8 mouse cellular contexts compared by ENCODE assay signal in the genomic region with DNA sequence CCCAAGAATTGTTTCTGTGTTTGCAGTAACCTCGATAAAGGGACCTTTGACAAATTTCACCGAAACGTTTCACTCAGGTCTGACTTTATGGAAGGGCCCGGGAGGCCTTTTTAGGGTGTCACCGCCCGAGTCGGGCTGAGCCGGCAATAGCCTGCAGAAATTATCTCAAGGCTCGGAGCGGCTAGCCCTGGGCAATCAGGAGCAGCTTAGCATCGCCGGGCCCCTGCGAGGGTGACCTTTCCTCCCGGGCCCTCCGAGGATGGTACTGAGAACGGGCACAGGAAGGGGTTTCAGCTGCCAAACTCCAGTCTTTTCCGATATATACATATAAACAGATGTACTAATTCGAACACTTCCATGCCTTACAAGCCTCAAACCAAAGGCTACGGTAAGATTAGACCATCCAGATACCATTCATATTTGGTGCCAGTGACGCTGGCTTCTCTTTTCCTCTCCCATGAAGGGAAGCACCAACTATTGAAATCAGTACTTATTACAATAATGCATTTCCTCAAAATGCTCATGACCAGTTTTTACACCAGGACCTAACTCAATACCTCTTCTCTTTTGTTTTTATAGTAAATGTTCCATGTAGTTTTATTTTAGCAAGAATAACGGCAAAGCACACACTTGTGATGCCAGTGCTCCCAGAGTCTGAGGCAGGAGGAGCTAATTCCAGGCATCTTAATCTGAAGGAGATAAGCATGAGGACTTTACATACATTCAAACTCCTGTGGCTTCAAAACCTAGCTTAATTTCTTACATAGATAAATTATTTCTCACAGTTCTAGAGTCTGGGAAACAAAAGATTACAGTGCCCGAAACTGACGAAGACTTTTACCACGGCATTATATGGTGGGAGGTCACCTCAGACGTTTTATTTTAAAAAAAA. TPM values are rescaled to one million over a fixed set of nuclear protein-coding genes. Genes with fewer than 3 reads are reported as not detected.
A peak's percentile ranks its signal among the peaks of the same experiment; 100 is the strongest.
DNase-seq lines count a peak whose midpoint lies in the region; ATAC-seq and TF ChIP-seq lines count a peak whose summit lies in the region.

No protein-coding gene starts in this region.

- whole genome bisulfite sequencing in intestine, postnatal 0 days = 11% methylated on average over 25 of the region's 25 CpGs
- WGBS in macrophage (ENCODE audit: missing documents) = 16% methylated on average over 25 of the region's 25 CpGs
- 12% methylated on average over 25 of the region's 25 CpGs for WGBS in spleen, adult 2 months

- H3K4me1 ChIP-seq in ES-Bruce4 (ENCODE audit: control insufficient read depth, insufficient read depth, low read length) = no peaks in the 10 kb centered on the region
- 0 out of 2 replicates have a peak, but pooled peaks cover 3% of the 10 kb centered on the region for H3K4me1 ChIP-seq in intestine, postnatal 0 days (replicated peaks; ENCODE audit: control insufficient read depth, insufficient read depth, low read length)
- no peaks in the 10 kb centered on the region for H3K4me1 ChIP-seq in spleen, adult 2 months (ENCODE audit: control insufficient read depth, insufficient read depth, insufficient read length)

- peak overlapping the region; percentile 77 for H3K4me2 ChIP-seq in intestine, postnatal 0 days (replicated peaks; ENCODE audit: low read depth)

- H3K9ac ChIP-seq in ES-Bruce4 (ENCODE audit: low read depth, poor library complexity, severe bottlenecking) = peak overlapping the region; percentile 85
- H3K9ac ChIP-seq in intestine, postnatal 0 days (ENCODE audit: low read depth, low read length) = peak overlapping the region; percentile 66

- H3K79me2 ChIP-seq in macrophage (ENCODE audit: inconsistent target) = peaks cover 41% of the 10 kb centered on the region

- H3K36me3 ChIP-seq in ES-Bruce4 (ENCODE audit: control insufficient read depth, insufficient read depth, low read length, poor library complexity, severe bottlenecking) (peaks cover 12% of the 10 kb centered on the region), macrophage (ENCODE audit: inconsistent target) (peaks cover 9% of the 10 kb centered on the region)
- peaks cover 7% of the 10 kb centered on the region; the same call in 1 of the 2 replicates for H3K36me3 ChIP-seq in intestine, postnatal 0 days (ENCODE audit: control insufficient read depth, insufficient read depth)
- H3K36me3 ChIP-seq in spleen, adult 2 months (ENCODE audit: control insufficient read depth, insufficient read depth, low read length) = peaks cover 2% of the 10 kb centered on the region; the same call in 1 of the 2 replicates

- no peak for TF ChIP-seq CTCF in ES-Bruce4 (IDR thresholded peaks at IDR 0.05; ENCODE audit: low read depth, low read length)
- TF ChIP-seq CTCF in intestine, postnatal 0 days (IDR thresholded peaks at IDR 0.05; ENCODE audit: low read depth) = no peak
- TF ChIP-seq CTCF in spleen, adult 2 months (IDR thresholded peaks at IDR 0.05; ENCODE audit: extremely low read depth, insufficient read depth, insufficient read length, insufficient replicate concordance) = no peak

- no peaks in the 10 kb centered on the region for H3K9me3 ChIP-seq in ES-Bruce4 (replicated peaks; ENCODE audit: control insufficient read depth, insufficient read depth, low read length, poor library complexity, severe bottlenecking)
- H3K9me3 ChIP-seq in intestine, postnatal 0 days (ENCODE audit: control insufficient read depth) = no peaks in the 10 kb centered on the region

- ATAC-seq in intestine, postnatal 0 days = peak; percentile 16; the same call in 1 of the 2 replicates

- DNase-seq in 3134 (ENCODE audit: extremely low read depth, insufficient read length, low spot score) (peak; percentile 55), adipocyte (ENCODE audit: low spot score) (no peak)
- peak; percentile 67 for DNase-seq in cerebellum, adult 9-10 months
- peak; percentile 46 for DNase-seq in gastrocnemius, postnatal 10 days
- DNase-seq in spleen, adult 2 months (ENCODE audit: low read depth in 1 of 2, low spot score in 2 of 2) = peak in 1 of 2 experiments; percentile 35

- no peaks in the 10 kb centered on the region for H3K27me3 ChIP-seq in ES-Bruce4 (ENCODE audit: control insufficient read depth, insufficient read depth, low read length, poor library complexity, severe bottlenecking)
- no peaks in the 10 kb centered on the region for H3K27me3 ChIP-seq in intestine, postnatal 0 days (replicated peaks; ENCODE audit: control insufficient read depth, insufficient read depth, low read length)
- no peaks in the 10 kb centered on the region for H3K27me3 ChIP-seq in spleen, adult 2 months (ENCODE audit: control insufficient read depth, insufficient read depth, low read length)

- TF ChIP-seq POLR2A in ES-Bruce4 (IDR thresholded peaks at IDR 0.05; ENCODE audit: insufficient read depth, low read length) = no peak
- no peak for TF ChIP-seq POLR2A in spleen, adult 2 months (IDR thresholded peaks at IDR 0.05; ENCODE audit: low read depth, low read length)

- no peak for TF ChIP-seq EP300 in ES-Bruce4 (IDR thresholded peaks at IDR 0.05; ENCODE audit: insufficient read depth, low read depth, low read length)

- H3K4me3 ChIP-seq in ES-Bruce4 (ENCODE audit: low read depth, low read length) (peak overlapping the region; percentile 87), macrophage (ENCODE audit: inconsistent target) (peak overlapping the region; percentile 96)
- H3K4me3 ChIP-seq in intestine, postnatal 0 days (ENCODE audit: low read depth, low read length) = peak overlapping the region; percentile 84
- peak overlapping the region; percentile 69 for H3K4me3 ChIP-seq in spleen, adult 2 months (ENCODE audit: extremely low read depth, insufficient read depth, insufficient read length)

- H3K27ac ChIP-seq in ES-Bruce4 (ENCODE audit: insufficient read depth, low read length) (peak overlapping the region; percentile 62), macrophage (peak overlapping the region; percentile 87)
- peak overlapping the region; percentile 93 for H3K27ac ChIP-seq in intestine, postnatal 0 days (ENCODE audit: low read depth, low read length)
- H3K27ac ChIP-seq in spleen, adult 2 months (ENCODE audit: insufficient read depth, low read length) = peak overlapping the region; percentile 92

RNA-seq across cellular contexts. Expression of a gene that starts 0.9 kb away (rescaled TPM):
- 365 and 379 TPM in 2 replicates for polyA plus RNA-seq in ES-Bruce4 (2011; ENCODE audit: insufficient read depth, insufficient read length, low read depth, missing spikeins)
- total RNA-seq in gastrocnemius, postnatal 10 days (2021) = 10 to 100 TPM; 77.5 to 91.3 TPM
- 166 and 179 TPM in 2 replicates for polyA plus RNA-seq in intestine, postnatal 0 days (2015; fragmentation: Nextera tagmentation; extraction: Ambion mirVana)
- total RNA-seq in macrophage (2018; cell fraction: chromatin; rRNA removed) = 100 to 1,000 TPM in 15 of 26 experiments, 10 to 100 TPM in 11; 52.0 to 145 (median 105) TPM
- 100 to 1,000 TPM; 101 to 206 (median 139) TPM for total RNA-seq in macrophage (2018; cell fraction: cytosol; rRNA removed)
- 100 to 1,000 TPM in 23 of 26 experiments, 10 to 100 TPM in 3; 73.0 to 417 (median 170) TPM for total RNA-seq in macrophage (2018; cell fraction: nucleus; rRNA removed)
- polyA plus RNA-seq in macrophage (2018) = 128 to 178 TPM (median 178 TPM) in 3 replicates
- polyA plus RNA-seq in spleen, adult 2 months (2012; rRNA removed) = 91.7 and 110 TPM in 2 replicates

RNA-seq across cellular contexts. Expression of a gene that starts 28.8 kb away (rescaled TPM):
- polyA plus RNA-seq in ES-Bruce4 (2011; ENCODE audit: insufficient read depth, insufficient read length, low read depth, missing spikeins) (159 and 165 TPM in 2 replicates), macrophage (2018) (54.3 to 64.2 TPM (median 56.4 TPM) in 3 replicates)
- 10 to 100 TPM; 46.6 to 56.8 TPM for total RNA-seq in gastrocnemius, postnatal 10 days (2021)
- polyA plus RNA-seq in intestine, postnatal 0 days (2015; fragmentation: Nextera tagmentation; extraction: Ambion mirVana) = 60.8 and 61.6 TPM in 2 replicates
- 10 to 100 TPM in 23 of 26 experiments, 1 to 10 TPM in 3; 6.0 to 58.3 (median 30.8) TPM for total RNA-seq in macrophage (2018; cell fraction: chromatin; rRNA removed)
- total RNA-seq in macrophage (2018; cell fraction: cytosol; rRNA removed) = 10 to 100 TPM; 38.1 to 64.4 (median 49.5) TPM
- 10 to 100 TPM; 14.0 to 64.4 (median 28.3) TPM for total RNA-seq in macrophage (2018; cell fraction: nucleus; rRNA removed)
- polyA plus RNA-seq in spleen, adult 2 months (2012; rRNA removed) = 20.2 and 29.8 TPM in 2 replicates

RNA-seq across cellular contexts. Expression of a gene that starts 41.5 kb away (rescaled TPM):
- polyA plus RNA-seq in ES-Bruce4 (2011; ENCODE audit: insufficient read depth, insufficient read length, low read depth, missing spikeins) (114 and 124 TPM in 2 replicates), macrophage (2018) (0.75 to 9.6 TPM (median 1.6 TPM) in 3 replicates)
- total RNA-seq in gastrocnemius, postnatal 10 days (2021) = 1 to 10 TPM; 3.2 to 4.7 TPM
- polyA plus RNA-seq in intestine, postnatal 0 days (2015; fragmentation: Nextera tagmentation; extraction: Ambion mirVana) = 6.6 and 7.1 TPM in 2 replicates
- total RNA-seq in macrophage (2018; cell fraction: chromatin; rRNA removed) = 10 to 100 TPM in 7 of 26 experiments, 1 to 10 TPM in 19; 1.4 to 16.4 (median 7.1) TPM
- total RNA-seq in macrophage (2018; cell fraction: cytosol; rRNA removed) = 1 to 10 TPM in 16 of 26 experiments, under 1 TPM in 10; 0.50 to 3.0 (median 1.2) TPM
- total RNA-seq in macrophage (2018; cell fraction: nucleus; rRNA removed) = 10 to 100 TPM in 1 of 26 experiments, 1 to 10 TPM in 25; 1.4 to 22.8 (median 3.5) TPM
- polyA plus RNA-seq in spleen, adult 2 months (2012; rRNA removed) = 0.44 and 0.46 TPM in 2 replicates

RNA-seq across cellular contexts. Expression of a gene that starts 53.3 kb away (rescaled TPM):
- polyA plus RNA-seq in ES-Bruce4 (2011; ENCODE audit: insufficient read depth, insufficient read length, low read depth, missing spikeins) (2.4 and 3.6 TPM in 2 replicates), macrophage (2018) (not detected in 3 replicates)
- 1 to 10 TPM; 4.4 to 6.5 TPM for total RNA-seq in gastrocnemius, postnatal 10 days (2021)
- 9.6 and 10.3 TPM in 2 replicates for polyA plus RNA-seq in intestine, postnatal 0 days (2015; fragmentation: Nextera tagmentation; extraction: Ambion mirVana)
- total RNA-seq in macrophage (2018; cell fraction: chromatin; rRNA removed) = 1 to 10 TPM in 1 of 26 experiments, not detected in 25; 2.7 TPM
- not detected for total RNA-seq in macrophage (2018; cell fraction: cytosol; rRNA removed)
- not detected for total RNA-seq in macrophage (2018; cell fraction: nucleus; rRNA removed)
- 0.19 and 0.20 TPM in 2 replicates for polyA plus RNA-seq in spleen, adult 2 months (2012; rRNA removed)

Comparison
In these comparisons a context has a peak if more than half of its experiments do, and no peak if none do; other contexts are left out.
1. RNA of a gene that starts 41.5 kb away (polyA plus RNA-seq): 114 to 124 TPM in ES-Bruce4; 6.6 to 7.1 TPM in intestine, postnatal 0 days, 0.75 to 9.6 TPM in macrophage and 0.44 to 0.46 TPM in spleen, adult 2 months; every median in the first group is over 10 times any median in the second.
2. Peak in every context shown above with its lines, with median percentiles within 50 percentile points of each other: H3K27ac ChIP-seq and H3K4me3 ChIP-seq.